Mouse (Mus musculus): ENCODE data around the gene Ntrk2. TPM values are rescaled to one million over a fixed set of nuclear protein-coding genes. Genes with fewer than 3 reads are reported as not detected.

Gene Ntrk2
- total RNA-seq (2023), result not detected

GRCm38 (mm10) chr13:58806397-58806892 is at the start of gene Ntrk2:
Ntrk2 (plus strand) TSS chr13:58806569.

Other genes with a start within 250 kb of the Ntrk2 start
- not detected for gene Slc28a3, start 195.7 kb upstream of the Ntrk2 start, total RNA-seq (2023)

Data from CD4-positive naive resting alpha-beta T cell, adult 76 days (primary cell).